Mouse (Mus musculus) lung, postnatal 4 days (tissue): Measurements from ENCODE around the gene Pus10.

Experiments used
- DNase-seq, 2 experiments: peaks; one replicate each; pipeline ENCODE4 v3.0.0; 2021

The Pus10 gene

GRCm38 (mm10) chr11:23767928-23768327 lies 102.5 kb downstream of the Pus10 start:
- DNase-seq = no peak

- no peak for DNase-seq
Measured at GRCm38 (mm10) chr11:23769033-23769432, 103.6 kb downstream of the Pus10 start.

DNA sequence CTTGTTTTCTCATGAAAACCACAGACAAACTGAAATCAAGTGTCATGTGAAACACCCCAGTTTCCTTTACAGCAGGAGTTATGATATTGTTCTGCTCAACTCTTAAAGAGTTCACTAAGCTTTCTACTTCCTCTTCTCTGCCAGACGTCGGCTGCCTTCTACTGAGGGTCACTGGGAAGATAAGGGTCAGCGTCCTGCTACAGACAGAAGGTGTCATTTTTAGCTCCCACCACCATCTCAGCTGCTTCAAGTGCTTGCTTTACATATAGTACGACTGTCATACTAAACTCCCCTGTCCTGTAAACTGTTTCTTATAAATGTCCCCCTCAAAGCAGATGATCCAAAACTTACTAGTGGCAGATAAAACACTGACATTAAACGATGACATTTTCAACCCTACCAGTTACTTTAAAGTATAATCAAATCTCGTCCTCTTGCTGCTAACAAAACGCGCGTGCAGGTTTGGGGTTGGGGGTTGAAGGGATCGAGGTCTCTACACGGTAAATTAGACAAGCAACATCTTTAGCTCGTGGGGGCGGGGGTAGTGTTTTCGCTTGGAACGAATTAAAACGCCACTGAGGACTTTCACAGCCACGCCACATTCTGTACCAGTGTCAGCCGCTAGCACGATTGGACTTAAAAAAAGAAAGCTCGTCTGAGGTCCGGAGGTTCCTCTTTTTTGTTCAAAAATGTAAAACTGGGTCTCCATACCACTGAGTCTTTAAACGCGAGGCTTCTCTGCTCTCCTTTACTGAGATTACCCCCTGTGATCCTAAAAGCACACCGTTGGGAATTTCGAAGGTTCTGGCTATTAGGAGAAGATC lies 104.4 kb downstream of the Pus10 start:
- DNase-seq = peak in 1 of 2 experiments; percentile 46

DNA sequence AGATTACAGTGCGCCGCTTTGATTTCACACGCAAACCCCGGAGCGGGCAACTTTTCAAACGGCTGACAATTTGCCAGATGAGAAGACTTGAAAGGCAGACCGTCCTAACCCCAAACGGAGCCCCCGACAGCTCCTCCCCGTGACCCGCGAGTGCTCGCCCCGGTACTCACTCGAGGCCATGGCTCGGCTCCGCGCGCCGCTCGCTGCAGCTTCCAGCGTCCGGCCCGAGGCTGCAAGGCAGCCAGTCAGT lies 105.0 kb downstream of the Pus10 start:
- no peak for DNase-seq

DNA sequence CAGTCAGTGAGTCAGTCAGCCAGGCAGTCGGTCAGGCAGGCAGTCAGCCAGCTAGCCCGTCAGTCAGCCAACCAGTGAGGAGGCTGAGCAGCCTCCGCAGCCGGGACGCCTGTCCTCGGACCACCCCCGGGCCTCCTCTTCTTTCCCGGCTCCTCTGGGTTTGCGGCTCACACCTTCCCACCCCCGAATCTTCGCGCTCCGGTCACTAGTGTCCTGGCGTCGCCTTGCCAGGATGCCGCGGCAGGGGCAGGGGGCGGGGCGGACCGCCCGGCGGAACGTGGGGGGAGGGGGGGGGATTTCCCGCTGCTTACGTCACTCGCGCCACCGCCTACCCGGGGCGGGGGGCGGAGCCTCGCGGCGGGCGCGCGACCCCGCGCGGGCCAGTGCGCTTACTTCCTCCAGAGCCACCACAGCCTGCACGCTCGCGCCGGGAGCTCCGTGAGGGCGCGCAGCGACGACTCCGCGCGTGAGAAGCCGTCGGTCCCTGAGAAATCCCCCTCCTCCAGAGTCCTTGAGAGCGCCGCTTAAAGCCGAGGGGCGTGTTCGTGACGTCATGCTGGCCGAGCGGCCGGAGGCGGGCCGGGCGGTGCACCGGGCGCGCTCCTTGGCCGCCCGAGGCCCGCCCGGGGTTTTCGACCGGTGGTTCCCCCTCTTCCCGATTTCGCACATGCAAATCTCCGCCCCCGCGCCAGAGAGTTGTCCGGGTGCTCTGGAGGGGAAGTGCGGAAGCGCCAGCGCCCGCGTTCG lies 105.5 kb downstream of the Pus10 start, which contains the start of gene Rel:
TSS of gene Rel (minus strand) at position 211 of the 747 bp plus-strand sequence.
- DNase-seq = peak; percentile 91 to 95

DNA sequence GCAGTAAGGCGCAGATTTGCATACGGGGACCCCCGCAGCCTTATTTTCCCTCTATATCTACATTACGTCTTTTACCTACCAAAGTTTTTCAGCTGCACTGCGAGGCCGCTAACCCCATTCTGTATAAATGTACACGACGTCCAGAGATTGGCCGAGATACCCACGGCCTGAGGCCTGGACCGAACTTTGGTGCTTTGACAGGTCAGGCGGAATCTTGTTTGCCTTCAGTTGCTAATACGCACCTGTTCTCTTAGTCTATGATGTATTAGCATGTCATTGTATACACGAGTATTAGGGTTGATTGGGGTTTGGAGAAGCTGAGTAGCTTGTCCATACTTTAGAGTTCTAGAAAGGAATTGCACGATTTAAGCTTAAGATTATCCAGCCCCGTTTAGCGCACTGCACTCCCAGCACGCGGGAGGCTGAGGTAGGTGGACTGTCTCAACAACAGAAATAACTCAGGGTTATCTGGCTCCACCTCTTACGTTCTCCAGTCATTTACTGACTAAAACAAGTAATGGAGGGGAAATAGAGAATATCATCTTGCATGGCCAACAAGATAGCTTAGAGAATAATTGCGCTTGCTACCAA lies 106.1 kb downstream of the Pus10 start:
- no peak for DNase-seq

GRCm38 (mm10) chr11:23772471-23772870 lies 107.0 kb downstream of the Pus10 start:
- DNase-seq = no peak

GRCm38 (mm10) chr11:23778787-23779201 lies 113.3 kb downstream of the Pus10 start:
- no peak for DNase-seq

DNA sequence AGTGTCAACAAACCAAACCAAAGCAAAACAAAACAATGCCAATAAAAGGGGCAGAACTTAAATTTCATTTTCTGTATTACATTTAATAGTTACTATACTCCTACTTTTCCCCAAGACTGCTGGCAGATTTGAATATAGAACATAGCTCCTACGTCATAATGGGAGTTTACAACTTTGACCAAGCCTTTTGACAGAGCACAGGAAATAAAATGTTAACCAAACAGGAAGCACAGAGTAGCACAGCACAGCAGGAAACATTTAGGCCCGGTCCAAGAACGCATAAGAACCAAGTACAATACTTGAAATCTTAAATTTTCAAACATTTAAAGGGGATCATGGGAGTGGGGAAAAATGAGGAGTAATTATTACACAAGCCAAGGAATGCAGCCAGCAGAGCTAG lies 116.6 kb downstream of the Pus10 start:
- no peak for DNase-seq
